Mouse (Mus musculus) cerebellum, postnatal 25 days (tissue): Measurements from ENCODE around the gene Rhobtb1.
A peak's percentile ranks its signal among the peaks of the same experiment; 100 is the strongest.

Source experiments
- DNase-seq, 2 experiments: peaks; one replicate each; pipeline ENCODE4 v3.0.0; 2021; ENCODE audit warnings: mixed read lengths in 2 of 2

Gene Rhobtb1

DNA sequence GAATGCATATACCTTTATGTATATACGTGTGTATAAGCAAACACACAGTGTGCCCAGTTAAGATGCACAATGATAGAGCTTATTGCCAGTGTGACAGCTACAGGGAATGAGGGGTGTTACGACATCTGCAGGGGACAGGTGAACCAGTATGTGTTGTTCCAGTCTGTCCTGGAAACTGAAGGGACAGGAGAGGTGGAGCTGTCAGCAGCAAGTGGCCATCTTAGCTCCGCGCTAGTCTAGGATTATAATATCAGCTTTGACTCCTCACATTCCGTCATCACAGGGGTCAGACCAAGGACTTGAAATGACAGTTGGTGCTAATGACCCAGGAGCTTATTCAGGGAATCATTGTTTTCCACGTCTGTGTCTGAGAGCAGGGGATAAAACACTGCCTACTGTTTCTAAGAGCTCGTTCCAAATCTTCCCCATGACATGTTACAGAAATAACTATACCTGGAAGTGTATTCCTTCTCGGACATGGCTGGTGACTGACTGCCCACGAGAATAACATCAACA lies 125.7 kb downstream of the Rhobtb1 start:
- no peak for DNase-seq

DNA sequence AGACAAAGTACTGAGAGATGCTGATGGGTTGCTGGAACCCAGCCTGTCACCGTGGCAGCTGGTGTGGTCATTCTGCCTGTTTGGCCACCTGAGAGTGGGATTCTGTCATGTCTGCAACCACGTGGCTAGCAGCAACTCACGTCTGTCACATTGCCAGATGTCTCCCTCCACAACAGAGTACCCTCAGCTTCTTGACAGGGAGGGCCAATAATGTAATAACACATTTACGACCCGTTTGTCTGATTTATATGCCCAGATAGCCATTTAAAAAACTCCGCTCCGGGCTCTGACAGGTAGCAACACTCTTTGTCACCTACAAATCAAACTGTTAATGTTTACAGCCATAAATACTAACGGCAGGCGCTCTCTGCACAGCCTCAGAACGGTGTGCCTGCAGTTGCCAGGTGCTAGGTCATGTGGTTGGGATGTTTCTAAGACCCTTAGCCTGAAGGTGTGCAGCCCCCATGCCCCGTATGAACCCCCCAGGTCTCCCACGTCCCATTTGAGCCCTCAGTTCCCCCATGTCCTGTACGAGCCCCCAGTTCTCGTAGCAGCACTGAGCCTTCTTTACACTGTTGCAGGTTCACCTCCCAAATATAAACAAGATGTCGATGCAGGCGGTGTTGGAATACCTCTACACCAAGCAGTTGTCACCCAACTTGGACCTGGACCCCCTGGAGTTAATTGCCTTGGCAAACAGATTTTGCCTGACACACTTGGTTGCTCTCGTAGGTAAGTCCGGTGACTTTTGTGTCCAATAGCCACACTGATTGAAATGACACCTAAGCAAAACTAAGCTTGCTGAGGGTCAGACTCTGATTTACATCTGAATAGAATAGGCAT lies 127.8 kb downstream of the Rhobtb1 start:
- no peak for DNase-seq

DNA sequence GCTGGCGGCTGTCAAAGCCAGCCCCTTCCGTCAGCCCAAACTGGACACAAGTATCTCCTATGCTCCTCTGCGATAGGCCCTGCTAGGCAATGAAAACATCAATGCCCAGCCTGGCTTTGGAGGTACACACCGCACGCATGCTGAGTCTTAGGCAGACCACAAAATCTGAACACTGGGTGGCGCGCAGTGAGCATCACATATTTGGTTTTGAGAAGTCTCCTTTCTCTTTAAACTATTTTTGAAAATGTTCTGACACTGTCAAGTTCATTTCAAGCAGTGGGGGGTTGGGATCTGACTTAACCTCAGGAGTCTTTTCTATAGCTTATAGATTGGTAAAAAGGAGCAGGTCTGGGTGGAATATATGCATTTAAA lies 128.4 kb downstream of the Rhobtb1 start:
- no peak for DNase-seq

DNA sequence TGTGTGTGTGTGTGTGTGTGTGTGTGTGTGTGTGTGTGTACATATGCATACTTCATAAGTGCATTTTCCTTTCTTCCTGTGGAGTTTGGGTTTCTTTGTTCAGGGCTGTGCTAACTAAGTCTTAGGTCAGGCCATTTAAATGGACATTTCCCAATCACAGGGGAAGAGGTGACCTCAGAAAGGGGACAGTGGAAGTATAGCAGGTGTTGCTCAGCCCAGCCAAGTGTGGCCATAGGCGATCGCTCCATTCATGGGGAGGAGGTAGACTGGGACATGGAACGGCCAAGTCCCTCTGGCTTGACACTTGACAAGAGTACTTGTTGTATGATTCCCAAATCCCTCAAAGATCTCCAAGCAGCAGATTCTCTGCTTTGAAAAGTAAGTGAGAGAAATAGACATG lies 135.7 kb downstream of the Rhobtb1 start:
- DNase-seq, result no peak

DNA sequence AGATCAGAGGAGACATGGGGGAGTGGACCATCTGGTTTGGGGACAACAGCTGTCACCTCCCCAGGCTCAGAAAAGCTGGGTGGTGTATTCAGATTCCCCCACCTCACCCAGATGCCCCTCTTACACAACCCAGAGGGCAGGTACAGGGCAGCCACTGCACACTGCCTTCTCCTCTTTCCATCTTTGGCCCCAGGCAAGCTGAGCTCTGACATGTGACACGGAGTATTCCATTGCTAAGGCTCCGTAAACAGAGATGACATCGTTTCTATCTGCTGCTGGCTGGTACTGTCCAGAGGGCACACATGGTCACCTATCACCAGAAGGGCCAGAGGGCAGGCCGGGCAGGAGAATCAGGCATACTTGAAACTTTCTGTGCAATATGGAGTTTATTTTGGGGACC lies 136.9 kb downstream of the Rhobtb1 start:
- DNase-seq, result no peak

DNA sequence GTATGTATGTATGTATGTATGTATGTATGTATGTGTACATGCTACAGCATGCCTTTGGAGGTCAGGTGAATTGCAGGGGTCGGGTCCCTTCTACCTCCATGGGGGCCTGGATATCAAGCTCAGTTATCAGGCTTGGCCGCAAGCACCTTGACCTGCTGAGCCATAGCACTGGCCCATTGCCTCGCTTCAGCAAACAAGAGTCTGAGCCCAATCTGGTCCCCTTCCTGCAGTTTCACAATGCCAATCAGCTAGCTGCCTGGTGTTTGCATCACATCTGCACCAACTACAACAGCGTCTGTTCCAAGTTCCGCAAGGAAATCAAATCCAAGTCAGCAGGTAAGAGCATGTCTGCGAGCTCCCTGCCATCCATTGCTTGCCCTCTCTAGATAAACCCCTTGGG lies 137.5 kb downstream of the Rhobtb1 start:
- DNase-seq, result no peak

DNA sequence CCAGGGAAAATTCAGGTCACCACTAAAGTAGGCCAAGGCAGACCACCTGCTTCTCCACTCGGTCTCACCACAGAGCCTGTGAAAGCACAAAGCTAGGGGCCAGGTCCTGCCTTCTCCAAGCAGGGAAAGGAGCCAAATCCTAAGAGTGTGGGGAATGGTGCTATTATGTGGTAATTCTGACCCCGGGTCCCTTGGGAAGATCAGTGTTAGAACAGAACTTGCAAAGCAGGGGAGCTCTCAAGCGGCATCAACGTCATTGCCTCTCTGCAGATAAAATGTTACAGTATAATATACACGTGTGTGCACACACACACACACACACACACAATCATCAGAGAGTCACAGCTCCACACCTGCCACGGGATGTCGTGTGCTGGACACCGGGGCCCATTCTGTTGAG lies 139.5 kb downstream of the Rhobtb1 start:
- DNase-seq, result no peak

DNA sequence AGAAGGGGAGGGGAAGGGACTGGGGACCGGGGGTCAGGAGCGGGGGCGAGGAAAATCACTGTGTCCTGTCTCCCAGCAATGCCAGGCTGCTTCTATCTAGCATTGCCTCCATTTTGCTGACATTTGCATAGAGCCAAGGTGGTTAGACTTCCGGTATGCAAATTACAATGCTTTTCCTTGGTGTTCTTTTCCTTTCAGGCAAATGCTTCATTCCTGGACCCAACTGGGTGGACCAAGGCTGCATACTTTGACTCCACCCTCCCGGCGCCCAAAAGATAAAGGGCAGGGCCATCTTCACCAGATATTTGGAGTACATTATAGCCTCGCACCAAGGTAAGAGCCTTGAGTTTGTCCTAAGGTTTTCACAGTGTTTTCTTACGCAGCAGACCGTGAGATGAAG lies 144.7 kb downstream of the Rhobtb1 start:
- no peak for DNase-seq

DNA sequence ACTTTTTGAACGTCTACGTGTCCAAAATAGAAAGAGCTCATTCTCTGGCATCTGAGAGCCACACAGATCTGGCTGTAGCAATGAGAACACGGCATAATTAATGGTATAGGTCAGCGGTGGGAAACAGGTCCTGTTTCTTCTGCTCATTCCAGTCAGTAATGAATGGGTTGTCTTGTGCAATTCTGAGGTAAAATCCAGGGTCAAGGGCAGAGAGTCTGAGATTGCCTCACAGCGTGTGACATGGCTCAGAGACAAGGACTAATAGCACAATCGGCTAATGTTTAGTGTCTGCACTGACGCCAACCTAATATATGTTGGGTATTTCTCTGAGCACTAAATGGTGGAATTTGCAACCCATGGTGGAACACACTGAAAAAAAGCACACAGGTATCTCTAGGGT lies 148.8 kb downstream of the Rhobtb1 start:
- DNase-seq, result no peak

DNA sequence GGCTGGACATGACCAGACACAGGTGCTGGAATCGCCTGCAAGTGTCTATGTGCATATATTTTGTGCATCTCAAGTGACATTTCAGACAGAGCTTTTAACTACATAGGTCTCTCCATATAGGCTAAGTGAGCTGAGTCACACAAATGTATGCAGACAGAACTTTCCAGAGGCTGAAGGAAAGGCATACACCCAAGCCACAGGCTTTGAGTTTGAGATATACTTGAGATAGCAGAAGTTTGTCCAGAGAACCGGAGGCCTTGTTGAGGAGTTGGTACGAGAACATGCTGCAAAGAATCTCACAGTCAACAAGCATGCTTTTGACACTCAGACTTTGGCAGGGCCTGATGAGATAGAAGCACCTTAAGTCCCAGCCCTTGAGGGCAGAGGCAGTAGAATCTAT lies 151.4 kb downstream of the Rhobtb1 start:
- DNase-seq, result no peak

DNA sequence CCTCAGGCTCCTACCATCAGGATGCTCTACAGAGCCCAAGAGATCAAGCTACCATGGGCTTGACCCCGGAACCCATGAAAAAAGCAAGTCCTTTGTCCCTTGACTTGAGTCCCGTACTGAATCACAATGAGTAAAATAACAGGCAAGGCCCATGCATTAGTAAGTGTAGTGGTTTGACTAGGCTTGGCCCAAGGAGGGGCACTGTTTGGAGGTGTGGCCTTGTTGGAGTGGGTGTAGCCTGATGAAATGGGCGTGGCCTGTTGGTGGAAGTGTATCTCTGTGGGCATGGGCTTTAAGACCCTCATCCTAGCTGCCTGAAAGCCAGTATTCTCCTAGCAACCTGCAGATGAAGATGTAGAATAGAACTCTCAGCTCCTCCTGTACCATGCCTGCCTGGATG lies 153.6 kb downstream of the Rhobtb1 start:
- DNase-seq, result no peak

DNA sequence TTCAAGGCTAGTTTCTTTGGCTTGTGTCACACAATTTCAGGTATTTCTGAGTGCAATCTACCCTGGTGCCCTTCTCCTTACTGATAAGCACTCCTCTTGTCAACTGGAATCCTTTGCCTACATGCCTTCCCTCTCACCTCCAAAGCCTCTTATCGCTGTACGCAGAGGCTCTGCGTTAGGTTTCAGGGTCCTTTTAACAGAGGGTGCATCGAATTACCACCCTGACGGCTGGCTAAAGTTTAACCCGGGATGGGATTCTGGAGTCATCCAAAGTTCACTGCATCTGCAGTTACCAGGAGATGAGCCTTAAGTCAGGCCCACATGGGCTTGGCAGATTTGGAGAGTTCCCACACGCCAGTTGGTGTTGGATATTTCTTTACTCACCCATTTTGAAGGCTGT lies 154.4 kb downstream of the Rhobtb1 start:
- no peak for DNase-seq

DNA sequence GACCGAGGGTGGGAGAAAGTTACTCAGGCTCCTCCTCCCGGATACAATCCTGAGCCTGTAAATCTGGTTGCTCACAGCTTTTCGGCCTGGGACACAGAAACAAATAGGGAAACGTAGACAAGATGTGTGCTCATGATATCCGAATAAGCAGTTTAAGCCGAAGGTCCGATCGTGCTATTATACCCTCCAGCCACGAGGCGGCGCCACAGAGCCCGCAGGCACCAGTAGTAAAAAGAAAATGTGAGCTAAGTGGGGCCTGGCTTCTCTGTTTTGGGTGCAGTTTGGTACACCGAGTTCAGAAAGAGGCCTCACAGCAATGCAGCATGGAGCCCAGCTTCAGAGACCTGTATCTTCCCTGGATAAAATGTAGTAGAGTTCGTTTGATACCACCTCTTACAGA lies 155.0 kb downstream of the Rhobtb1 start:
- DNase-seq, result peak; percentile 33 to 46

DNA sequence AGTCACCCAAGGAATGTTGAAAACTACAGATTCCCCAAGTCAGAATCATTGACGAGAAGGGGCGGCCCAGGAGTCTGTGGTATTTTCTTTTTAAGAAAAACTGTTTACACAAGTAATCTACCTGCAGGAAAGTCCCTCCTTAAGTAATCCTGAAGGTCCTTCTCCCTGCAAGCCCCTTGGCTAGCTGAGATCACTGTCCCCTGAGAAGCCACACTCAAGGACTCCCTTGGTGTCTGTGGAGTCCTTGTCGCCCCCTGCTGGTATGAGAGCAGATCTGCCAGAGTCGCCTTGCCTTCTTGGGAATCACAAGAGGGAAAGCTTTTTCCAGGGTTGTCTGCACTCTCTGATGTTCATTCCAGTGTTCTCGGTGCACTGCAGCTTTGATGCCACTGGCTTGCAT lies 155.8 kb downstream of the Rhobtb1 start:
- DNase-seq, result peak; percentile 36 to 69

DNA sequence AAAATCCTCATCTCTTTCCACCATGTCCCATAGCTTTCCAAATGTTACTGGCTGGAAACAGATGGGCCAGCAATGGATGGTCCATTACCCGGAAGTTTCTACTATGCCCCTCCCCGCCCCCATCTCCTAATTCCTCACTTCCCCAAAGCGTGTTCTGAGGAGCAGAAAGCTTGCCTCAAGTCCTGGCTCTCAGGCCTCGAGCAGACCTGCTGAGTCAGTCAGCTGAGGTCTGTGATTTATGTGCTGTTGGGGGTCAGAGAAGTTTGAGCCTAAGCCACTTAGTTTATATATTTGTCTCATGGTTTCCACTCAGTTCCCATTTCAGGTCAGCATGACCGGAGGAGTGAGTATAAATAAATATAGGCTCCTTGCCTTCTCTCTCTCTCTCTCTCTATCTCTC lies 157.9 kb downstream of the Rhobtb1 start:
- DNase-seq, result no peak

DNA sequence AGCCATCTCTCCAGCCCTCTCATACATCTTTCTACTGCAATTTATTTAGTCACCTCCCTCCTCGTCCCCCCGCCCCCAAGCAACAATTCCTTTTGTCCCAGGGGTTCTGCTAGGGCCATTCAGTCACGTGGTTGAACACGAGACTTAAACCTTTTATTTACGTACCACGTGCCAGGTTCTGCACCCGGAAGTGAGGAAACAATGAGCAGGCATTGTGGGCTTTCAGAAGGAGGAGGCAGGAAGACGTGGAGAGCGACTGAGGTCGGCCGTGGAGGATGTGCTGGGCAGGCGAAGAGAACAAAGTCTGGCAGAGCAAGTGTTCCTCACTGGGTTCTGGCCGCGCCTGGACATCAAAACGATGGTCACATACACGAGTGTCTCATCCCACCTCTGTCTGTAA lies 160.6 kb downstream of the Rhobtb1 start:
- no peak for DNase-seq

DNA sequence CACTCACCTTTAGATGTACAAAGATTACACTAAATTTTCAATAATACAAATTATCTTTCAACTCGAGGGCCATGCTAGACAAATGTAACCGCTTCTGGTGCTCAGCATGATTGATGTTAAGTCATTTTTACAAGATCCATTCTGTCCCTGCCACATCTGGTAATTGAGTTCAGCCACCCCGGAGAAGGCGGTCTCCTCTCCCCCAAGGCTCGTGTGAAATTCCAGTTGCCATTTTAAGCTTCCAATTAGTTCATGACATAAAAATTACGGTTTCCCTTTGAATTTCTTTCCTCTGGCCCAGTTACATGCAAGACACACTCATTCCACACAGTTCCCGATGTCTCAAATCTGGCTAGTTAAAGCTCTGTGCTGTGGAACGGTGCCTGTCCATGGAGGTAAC lies 162.7 kb downstream of the Rhobtb1 start:
- DNase-seq, result no peak

DNA sequence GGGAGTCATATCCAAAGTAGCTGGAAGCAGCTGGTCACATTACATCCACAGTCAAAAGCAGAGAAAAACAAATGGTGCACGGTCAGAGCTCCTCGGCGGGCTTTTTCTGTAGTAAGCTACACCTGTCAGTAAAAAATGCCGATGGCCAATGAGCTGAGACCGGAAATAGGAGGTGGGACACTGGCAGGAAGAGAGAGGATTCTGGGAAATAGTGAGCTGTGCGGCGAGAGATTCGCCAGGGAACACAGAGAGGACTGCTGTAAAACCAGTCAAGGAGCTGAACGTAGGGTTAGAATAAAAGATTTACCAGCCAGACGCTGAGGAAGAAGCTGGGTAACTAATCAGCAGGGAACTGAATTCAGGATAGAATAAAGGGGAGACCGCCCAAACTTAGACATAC lies 167.3 kb downstream of the Rhobtb1 start:
- no peak for DNase-seq

DNA sequence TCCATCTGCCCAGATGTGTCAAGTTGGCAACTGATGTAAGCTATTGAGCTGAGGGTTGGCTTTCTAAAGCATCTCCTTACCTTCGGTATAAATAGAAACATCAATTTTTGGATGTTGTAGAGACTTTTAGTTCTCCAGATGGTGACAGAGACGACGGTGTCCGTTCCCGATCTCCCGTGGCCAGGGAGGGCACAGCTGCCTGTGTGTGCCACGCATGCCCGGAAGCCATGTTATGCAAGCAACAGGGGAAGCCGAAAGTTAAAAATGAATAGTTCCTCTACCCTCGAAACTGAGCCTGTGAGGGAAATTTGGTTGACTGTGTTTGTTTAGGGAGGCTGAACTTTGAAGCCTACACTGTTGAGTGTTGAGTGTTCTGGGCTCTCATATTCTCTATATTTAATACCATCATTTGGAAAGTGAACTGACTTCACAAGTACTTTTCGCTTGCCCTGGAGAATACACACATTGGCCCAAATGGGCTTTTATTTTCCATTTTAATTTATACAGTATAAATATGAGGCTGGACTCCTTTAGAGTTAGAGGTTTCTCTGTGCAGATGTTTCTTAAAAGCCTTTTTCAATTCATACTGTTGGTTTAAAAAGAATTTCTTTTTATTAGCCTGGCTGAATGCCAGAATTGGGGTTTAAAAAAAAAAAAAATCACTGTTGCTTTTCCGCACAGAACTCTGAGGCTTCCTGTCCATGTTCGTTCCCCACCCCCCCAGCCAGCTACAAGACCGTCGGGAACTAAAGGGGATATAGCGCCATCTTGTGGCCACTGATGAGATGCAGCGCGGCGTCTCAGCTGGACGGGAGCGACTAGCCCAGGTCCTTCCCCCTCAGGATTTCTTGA lies 169.7 kb downstream of the Rhobtb1 start:
- peak; percentile 67 to 86 for DNase-seq

DNA sequence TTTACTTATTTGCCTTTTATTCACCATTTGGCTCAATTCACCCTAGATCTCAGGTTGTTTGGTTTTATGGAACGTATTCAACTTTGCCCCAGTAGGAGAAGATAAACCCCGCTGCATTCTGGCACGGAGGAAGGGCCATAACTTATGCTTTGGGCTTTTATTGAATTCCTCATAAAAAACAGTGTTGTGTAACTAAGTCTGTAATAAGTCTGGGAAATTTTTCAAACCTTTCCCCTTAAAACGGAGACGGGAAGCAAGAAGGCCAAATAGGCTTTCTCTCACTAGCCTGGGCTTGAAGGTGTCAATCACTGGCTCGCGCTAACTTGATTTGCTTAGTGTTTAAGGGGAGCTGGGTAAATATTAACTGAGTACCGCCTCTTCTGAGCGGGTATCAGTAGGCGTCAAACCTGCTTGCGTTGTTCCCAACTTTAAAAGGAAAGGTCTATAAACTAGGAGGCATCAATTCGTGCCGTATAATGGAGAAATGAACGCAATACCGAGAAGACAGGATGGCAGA lies 170.3 kb downstream of the Rhobtb1 start:
- DNase-seq, result no peak

DNA sequence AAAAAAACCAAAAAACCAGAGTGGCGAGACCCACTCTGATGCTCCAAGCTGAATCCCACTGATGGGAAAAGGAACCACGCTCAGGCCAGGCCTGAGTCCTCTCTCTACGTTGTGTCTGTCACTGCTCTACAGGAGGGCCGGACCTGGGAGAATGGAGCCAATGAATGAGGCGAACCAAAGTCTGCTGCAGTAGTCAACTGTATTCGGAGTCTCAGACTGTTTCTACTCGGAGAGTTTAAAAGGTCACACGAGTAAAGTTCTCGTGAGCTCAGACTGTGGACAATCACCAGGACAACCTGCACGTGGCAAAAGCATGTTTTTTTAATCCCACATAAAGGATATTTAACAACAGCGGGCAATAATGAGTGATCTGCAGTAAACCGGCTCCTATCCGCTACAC lies 172.8 kb downstream of the Rhobtb1 start:
- no peak for DNase-seq

DNA sequence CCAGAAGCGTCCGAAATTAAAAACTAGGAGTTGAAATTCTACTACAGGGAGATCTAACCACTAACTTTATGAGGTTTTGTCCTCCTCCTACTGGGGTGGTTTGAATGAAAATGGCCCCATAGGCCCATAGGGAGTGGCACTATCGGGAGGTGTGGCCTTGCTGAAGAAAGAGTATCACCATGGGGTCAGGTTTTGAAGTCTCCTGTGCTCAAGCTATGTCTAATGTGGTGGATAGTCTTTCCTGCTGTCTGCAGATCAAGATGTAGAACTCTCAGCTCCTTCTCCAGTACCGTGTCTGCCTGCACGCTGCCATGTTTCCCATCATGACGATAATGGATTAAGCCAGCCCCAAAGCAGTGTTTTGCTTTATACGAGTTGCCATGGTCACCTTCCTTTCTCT lies 173.6 kb downstream of the Rhobtb1 start:
- no peak for DNase-seq

DNA sequence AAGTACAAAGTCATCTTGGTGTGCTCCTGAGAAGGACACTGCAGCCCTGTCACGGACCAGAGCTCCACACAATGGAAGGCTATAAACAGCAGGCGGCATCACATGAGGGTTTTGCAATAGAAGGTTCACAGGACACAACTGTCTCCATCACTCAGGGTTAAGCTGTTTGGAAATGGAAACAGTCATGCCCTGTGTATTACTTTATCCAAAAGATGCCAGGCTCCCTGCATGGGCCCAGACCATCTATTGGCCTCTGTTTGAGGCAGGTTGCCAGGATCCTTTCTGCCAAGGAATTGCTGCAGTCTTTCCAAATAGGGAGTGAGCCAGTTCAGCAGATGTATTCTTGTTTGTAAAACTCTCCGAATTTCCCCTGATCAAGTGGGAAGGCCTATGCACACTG lies 175.2 kb downstream of the Rhobtb1 start:
- DNase-seq, result peak; percentile 61 to 80

DNA sequence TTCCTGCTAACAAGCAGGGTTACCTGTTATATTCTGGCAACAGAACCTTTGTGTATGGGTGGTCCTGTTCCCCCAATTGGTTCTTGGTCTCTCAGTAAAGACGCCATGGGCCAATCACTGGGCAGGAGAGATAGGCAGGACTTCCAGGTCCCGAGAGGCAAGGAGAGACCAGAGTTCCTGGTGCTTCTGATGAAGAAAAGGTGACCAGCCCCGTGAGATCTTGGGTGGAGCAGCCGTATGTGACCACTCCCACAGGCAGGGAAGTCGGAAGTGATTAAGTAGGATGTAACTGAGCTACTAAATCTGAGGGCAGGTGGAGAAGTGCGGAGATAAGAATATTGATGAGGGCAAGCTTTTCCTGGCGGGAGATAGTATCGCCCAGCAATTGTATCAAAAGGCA lies 176.1 kb downstream of the Rhobtb1 start:
- DNase-seq, result no peak
